Mouse (Mus musculus) ES-E14 (cell line): Measurements from ENCODE around the gene Slc5a5.

Experiments
- CHD2 ChIP-seq: IDR thresholded peaks from 2 replicates; pipeline ENCODE4 v1.6.1; 2014; ENCODE audit warnings: mild to moderate bottlenecking, low read depth, low read length, inconsistent platforms
- MAFK ChIP-seq: IDR thresholded peaks from 2 replicates; pipeline ENCODE4 v1.6.1; 2014; ENCODE audit warnings: mild to moderate bottlenecking, low read depth, low read length, inconsistent platforms; ENCODE audit not compliant: insufficient read depth
- ZC3H11A ChIP-seq: IDR thresholded peaks from 2 replicates; pipeline ENCODE4 v1.6.1; 2012; ENCODE audit warnings: low read depth, mild to moderate bottlenecking, inconsistent platforms, low read length, borderline replicate concordance

DNA sequence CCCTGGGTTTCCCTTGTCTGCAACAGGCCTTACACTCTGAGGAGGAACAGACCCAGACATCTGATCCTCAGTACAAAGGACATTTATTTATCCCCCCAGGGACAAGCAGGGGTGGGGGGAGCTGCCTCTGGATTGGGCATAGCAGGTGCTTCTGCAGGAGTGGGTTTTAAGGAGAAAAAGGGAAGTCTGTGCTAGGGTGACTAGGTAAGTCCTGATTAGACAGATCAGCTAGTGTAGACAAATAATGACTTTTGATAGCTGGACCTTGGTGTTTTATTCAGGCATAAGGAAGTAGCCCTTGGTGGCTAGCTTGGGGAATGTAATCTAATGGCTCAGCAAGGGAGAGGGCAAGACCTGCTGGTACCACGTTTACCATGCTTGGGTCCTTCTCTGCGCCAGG is 6.7 kb upstream of the Slc5a5 start:
- no peak for TF ChIP-seq ZC3H11A
- no peak for TF ChIP-seq CHD2
- no peak for TF ChIP-seq MAFK
